Mouse (Mus musculus) kidney, adult 11 months (tissue): Measurements from ENCODE around the gene Foxp1.
A peak's percentile ranks its signal among the peaks of the same experiment; 100 is the strongest.

Source experiments
- DNase-seq: peaks from one replicate; pipeline ENCODE4 v3.0.0; 2022

Gene Foxp1

DNA sequence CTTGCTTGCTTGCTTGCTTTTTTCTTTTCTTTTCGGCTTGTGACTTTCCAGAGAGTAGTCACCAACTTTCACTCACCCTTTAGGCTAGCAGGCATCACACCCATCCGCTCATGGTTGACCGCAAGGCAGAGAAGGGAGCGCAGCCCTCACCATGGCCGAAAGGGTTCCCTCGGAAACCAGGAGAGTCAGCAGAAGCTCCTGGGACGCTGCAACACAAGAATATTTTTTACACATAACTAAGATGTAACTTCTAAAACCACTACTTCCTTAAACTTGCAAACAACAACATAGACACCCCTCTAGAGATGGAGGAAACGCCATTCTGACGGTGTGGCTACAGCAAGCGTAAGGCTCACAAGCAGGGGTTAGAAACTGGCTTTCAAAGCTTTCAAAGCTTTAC, 87.4 kb downstream of the Foxp1 start:
- DNase-seq: no peak

GRCm38 (mm10) chr6:99433006-99433405, 89.5 kb downstream of the Foxp1 start:
- no peak for DNase-seq

GRCm38 (mm10) chr6:99431941-99432340, 90.6 kb downstream of the Foxp1 start:
- DNase-seq: no peak

- no peak for DNase-seq
Measured at GRCm38 (mm10) chr6:99430560-99430959, 92.0 kb downstream of the Foxp1 start.

GRCm38 (mm10) chr6:99429378-99430131, 93.0 kb downstream of the Foxp1 start:
- DNase-seq: no peak

DNA sequence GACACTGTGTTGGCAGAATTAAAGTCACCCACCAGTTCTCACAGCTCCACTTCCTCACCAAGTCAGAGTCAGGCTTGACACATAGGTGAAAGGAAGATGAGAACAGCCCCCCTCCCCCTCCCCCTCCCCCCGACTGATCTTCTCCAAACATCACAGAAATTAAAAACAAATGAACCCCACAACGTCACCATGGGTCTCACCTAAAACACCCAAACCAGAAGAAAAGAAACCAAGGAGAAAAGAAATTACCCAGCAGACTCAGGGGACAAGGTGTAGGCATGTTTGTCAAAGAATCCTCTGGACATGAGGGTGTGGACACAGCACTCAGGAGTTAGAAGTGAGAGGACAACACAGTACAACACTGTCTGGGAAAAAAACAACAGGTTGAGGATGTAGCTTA, 93.6 kb downstream of the Foxp1 start:
- no peak for DNase-seq

DNA sequence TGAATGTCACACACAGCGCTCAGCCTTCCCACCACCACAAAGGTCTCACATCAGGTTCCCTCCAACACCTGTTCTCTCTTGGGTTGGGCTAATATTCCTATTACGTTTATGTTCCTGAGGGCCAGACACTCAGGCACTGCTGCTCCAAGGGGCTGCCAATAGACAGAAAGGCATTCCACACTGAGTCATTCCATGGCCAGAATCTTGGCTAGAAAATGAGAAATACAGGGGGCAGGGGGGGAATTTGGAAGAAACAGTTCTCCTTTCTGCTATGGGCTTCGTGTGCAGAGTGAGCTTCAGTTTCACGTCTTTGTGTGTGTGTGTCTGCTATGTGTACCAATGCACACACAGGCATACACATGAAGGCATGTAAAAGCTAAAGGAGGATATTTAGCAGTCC, 95.2 kb downstream of the Foxp1 start:
- DNase-seq: no peak

- DNase-seq: no peak
Measured at GRCm38 (mm10) chr6:99425044-99425443, 97.5 kb downstream of the Foxp1 start.

DNA sequence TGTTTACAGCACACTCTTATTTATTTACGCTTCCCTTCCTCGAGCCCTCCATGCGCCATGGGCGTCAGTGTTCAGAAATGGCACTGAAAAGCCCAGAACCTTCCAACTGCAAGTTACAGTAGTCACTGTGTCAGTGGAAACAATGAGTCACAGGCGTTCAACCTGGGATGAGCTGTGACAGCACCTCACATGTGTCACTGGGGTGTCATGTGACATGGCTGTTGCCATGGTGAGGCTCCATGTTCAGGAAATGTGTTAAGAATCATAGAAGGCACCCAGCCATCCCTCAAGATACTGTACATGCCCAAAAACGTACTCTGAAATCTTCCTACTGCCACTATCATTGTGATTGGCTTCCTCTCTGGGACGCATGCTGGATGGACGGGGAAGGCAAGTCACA, 101.9 kb downstream of the Foxp1 start:
- no peak for DNase-seq

DNA sequence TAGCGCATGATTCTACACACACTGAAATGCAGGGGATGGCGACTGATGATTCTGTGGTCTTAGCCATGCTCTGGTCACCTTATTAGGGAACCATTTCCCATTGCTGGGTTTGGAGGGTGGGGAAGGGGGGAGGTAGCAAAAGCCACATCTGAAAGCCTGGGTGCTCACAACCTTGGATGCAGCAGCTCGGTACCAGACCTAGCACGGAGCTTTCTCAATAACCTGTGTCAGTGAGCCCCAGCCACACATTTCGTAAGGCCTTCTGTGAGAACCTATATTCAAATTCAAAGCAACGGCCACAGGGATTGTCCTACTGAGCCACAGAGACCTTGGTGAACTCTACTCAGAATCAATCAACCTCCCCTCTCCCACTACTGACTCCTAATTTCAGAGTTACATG, 109.9 kb downstream of the Foxp1 start:
- DNase-seq: no peak

DNA sequence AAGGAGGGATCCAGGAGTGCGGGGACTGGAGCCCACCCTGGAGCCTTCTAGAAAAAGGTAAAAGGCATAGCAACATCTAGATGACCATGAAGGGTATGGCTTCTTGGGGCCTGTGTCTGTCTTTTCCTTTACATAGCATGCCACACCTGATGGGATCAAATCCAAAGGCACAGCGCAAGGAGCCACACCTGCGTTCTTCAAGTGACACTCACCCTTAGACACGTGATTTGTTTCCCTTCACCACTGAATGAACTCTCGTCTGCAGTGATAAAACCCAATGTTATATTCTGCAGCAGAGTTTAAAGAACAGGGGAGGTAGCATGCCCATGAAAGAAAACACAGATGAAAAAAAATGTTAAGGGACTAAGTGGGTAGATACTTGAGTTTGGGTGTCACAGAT, 112.9 kb downstream of the Foxp1 start:
- no peak for DNase-seq

GRCm38 (mm10) chr6:99408880-99409279, 113.6 kb downstream of the Foxp1 start:
- no peak for DNase-seq

DNA sequence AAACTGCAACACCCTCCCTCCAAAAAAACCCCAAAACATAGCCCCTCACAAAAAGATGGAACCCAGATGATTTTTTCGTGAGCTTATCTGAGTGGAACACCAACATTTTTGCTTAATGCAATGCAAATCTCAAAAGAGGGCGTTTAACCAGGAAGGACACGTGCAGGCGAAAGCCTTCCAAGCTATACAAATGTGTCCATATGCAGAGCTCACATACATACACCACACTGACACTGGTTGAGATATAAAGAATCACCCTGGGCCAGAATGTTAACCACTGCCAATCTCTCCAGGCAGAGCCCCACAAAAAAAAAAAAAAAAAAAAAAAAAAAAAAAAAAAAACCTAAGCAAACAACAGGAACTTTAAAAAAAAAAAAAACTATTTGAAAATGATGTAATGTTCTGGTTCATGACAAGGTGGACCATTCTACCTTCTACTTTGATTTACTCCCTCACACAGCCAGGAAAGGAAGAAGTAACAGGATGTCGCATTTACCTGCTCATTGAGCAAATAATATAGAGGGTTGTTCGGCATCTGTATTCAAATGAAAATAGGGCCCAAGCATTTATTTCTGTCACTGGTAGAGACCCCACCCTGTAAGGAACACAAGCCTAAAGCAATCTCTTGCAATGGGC, 118.6 kb downstream of the Foxp1 start:
- no peak for DNase-seq

DNA sequence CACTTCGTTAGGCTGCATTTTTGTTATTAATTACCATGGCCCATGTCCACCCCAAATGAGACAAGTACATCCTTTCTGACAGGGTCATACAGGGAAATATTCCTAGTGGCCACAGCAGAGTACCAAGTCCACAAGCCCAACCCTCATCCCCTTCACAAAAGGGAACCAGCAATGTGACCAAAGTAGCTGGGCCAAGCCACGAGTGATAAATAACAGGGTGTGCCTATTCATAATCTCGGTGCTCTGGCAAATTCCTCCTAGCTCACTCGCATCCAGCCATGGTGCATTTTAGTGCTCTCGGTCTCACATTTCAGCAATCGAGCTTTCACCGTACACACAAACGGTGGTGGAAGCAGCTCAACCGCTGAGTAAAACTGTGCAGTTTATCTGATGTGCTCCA, 119.6 kb downstream of the Foxp1 start:
- DNase-seq: no peak

DNA sequence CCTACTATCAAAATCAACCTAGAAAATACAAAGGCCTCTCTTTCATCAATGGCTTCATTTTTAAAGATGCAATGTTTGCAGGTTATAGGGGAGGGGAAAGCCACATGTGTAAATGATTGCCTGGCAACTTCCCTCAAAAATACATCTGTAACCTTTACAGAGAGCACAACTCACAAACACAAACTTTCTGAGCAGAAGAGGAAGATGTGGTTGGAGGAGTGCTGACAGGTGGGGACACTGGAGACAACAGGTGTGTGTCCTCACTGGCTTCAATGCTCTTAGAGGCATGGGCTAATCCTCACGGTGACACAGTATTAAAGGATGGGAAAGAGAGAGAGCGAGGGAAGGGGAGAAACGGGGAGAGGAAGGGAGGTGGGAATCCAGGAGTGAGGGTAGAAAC, 120.2 kb downstream of the Foxp1 start:
- DNase-seq: no peak

DNA sequence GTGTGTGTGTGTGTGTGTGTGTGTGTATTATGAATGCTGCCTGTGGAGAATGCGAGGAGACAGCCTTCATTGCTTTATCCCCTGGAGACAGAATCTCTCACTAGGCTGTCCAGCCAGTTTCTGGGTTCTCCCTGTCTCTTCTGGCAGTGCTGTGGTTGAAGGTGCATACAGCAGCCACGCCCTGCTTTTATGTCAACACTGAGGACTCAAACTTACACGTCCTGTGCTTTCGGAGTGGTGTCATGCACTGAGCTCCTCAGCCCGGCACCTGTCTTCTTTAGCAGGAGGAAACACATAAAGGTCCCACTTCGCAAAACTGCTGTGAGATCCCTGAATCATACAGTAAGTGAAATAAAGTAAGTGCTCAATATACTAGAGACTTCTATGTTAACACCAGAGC, 120.7 kb downstream of the Foxp1 start:
- no peak for DNase-seq

GRCm38 (mm10) chr6:99401211-99401610, 121.3 kb downstream of the Foxp1 start:
- DNase-seq: no peak

DNA sequence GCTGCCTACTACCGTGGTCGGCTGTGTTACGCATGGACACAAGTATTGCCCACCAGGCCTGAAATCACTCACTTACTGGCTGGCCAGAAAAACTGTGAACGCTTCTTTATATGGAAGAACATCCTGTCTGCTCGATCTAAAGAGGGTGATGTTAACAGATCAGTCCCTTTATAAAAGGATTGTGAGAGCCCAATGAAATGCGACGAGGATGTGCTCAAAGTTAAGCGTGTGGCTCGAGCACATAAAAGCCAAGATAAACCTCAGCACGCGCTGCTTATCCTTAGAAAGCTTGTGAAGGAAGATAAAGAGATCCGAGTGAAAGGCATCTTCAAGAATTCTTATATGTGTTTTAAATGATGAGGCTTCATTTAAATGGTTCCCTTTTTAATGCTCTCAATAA, 126.8 kb downstream of the Foxp1 start:
- DNase-seq: no peak

GRCm38 (mm10) chr6:99394801-99395200, 127.7 kb downstream of the Foxp1 start:
- DNase-seq: no peak

GRCm38 (mm10) chr6:99392484-99392883, 130.0 kb downstream of the Foxp1 start:
- DNase-seq: no peak

DNA sequence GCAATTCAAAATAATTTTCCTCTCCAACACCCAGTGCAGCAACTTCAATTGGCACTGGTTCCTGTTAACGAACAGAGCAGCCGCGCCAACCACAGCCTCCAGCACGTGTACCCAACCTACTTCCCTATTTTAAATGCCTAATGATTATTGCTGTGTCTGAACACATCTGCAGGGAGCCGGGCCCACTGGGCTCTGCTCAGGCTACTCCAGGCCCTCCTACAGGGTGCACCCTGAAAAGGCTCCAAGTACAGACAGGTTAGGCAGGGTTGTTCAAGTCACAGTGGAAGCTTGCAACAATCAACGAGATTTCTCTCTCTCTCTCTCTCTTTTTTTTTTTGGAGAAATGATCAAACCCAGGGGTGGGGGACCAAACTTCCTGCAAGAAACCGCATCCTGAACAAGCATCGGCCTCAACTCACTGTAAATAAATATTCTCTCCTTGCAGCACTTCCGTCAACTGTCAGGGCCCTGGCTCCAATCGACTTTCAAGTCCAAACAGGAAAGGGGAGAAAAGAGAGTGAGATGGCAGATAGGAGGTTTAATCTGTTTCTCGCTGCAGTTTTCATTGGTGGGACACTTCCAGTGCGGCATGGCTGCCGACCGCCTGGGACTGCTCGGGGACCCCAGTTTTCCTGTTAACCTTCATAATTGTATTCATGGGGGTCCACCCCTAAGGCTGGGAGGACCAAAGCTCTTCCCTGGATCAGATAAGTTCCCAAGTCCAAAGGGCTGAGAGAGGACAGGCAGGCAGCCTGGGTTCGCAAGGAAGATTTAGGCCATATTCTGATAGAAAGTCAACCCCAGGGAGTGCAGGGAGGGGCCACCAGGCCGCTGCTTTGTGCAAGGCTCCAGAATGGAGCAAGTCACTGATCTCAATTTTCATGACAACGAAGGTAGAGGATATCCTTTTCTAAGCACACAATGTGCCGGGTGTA, 133.5 kb downstream of the Foxp1 start:
- DNase-seq: peak; percentile 13

- DNase-seq: no peak
Measured at GRCm38 (mm10) chr6:99388023-99388422, 134.5 kb downstream of the Foxp1 start.

DNA sequence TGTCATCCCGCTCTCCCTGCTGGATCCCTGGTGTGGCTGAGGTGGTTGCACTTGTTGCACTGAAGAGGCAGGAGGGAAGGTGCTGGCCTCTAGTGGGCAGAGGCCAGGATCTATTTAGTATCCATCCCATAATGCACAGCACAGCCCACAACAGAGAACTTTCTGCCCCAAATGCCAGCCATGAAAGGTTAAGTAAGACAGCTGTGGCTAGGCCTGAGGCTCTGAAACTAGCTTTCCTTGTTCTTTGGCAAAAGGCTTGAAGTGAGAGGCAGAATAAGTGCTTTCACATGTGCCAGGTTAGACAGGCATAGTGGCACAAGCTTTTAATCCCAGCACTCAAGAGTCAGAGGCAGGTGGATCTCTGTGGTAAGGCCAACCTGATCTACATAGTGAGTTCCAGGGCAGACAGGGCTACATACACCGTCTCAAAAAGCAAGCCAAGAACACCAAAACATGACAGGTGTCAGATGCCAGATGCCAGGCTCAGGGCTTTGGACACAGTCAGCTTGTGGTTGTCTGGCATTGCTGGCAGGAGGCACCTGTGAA, 137.4 kb downstream of the Foxp1 start:
- peak; percentile 14 for DNase-seq
